Mouse (Mus musculus): ENCODE data around the gene Hjurp.
A peak's percentile ranks its signal among the peaks of the same experiment; 100 is the strongest.

Gene Hjurp

DNA sequence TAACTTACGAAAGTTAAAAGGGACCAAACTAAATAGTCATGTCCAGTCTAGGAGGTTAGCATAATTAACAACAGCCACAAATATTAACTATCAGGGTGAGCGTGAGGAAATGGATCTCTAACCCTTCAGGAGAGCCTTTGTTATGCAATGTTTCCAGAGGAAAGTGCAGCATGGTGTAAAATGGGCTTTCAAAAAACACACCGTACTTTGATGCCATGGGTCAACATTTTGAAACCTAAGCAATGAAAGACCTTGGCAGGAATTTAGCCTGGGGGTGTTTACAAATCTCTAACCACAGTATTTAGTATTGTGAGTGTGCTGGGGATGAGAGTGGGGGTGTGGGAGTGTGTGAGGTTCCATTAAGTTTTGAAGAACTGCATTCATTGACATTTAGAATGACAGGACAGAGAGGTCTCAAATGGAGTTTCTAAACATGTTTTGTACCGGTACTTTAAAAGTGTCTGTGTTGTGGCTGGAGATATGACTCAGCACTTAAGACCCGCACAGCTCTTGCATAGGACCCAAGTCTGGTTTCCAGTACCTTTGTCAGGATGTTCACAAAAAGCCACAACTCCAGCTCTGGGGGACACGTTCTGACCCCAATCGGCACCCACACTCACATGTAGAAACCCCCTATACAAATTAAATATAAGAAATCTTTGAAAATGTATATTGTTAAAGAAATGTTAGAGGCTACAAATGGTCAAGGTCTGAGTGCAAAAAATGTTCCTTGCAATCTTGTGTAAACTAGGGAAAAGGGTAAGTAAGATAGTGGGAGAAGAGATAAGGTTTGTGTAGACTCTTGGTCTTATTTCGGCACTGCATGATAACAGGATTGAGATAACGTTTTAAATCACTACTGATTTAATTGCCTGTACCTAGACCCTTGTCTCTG is 1.9 kb upstream of the Hjurp start:
- DNase-seq, result no peak

- DNase-seq, result peak; percentile 12
Observed at GRCm38 (mm10) chr1:88277818-88278511, 532 bp upstream of the Hjurp start.

- no peak for DNase-seq
Observed at GRCm38 (mm10) chr1:88276524-88277097, 822 bp downstream of the Hjurp start.

DNA sequence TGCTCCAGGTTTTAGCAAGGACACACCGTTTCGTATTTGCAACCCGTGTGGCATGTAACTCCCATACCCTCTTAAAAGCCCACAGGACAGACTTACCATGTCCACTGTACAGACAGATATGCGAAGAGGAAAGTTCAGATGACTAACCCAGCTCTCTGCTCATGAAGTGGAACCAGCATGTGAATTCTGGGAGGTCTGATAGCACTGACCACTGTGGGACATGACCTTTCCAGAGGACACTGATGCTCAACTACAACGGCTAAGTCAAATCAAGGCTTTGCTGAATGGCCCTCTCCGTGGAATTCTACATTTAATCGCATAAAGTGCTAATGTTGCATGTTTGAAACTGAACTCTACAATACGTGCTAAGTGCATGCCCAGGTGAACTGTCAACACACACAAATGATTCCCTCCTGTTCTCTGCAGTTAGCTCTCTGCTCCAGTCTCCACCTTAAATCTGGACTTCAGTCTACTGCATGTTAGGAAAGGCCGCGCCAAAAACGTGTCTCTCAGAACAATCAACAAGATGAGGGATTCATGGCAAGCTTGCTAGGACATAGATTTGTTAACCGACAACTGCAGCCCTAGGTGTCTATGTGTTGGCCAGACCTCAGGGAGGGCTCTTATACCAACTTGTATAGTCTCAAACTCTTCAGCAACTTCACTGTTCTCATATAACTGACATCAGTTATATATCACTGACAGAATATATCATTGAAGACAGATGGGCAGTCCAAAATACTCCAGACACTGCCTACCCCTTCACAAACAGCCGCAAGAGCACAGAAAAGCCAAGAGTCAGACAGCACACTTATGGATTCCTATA is 1.5 kb downstream of the Hjurp start:
- DNase-seq, result no peak

- no peak for DNase-seq
Observed at GRCm38 (mm10) chr1:88275078-88275680, 2.3 kb downstream of the Hjurp start.

- DNase-seq, result peak; percentile 4
Observed at GRCm38 (mm10) chr1:88274371-88275077, 2.9 kb downstream of the Hjurp start.

DNA sequence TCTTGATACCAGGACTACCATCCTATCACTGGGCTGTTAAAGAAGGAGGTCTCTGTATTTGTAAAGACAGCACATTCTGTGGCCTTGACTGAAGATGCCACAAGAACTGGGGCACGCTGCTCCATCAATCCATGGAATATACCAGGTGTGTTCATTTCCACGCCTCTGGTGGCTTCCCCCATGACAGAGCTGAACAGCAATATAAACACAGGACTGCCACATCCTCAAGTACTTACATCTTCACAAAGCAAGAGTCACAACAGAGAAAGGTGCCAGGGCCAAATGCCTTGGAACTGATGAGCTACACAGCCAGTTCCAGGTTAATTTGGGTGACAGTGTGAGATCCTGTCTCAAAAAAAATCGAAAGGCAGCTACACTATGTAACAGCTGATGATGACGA is 3.6 kb downstream of the Hjurp start:
- DNase-seq, result peak; percentile 3

DNA sequence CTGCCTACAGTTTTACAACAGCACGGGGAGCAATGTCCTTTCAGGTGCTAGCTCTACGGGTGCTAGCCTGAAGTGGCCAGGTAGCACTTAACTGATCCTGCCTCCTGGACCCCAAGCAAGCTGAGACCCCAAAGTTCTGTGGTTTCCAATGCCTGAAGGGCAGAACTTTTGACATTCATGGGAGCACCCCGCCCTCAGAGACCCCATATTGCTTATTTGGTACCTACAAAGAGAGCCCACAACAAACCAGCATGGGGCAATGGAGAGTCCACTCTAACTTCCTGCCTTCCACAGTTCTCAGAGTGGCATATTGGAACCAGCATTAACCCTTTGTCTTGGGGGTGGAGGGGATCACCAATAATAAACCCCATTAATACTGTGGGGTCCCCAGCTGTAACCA is 4.1 kb downstream of the Hjurp start:
- peak; percentile 5 for DNase-seq

DNA sequence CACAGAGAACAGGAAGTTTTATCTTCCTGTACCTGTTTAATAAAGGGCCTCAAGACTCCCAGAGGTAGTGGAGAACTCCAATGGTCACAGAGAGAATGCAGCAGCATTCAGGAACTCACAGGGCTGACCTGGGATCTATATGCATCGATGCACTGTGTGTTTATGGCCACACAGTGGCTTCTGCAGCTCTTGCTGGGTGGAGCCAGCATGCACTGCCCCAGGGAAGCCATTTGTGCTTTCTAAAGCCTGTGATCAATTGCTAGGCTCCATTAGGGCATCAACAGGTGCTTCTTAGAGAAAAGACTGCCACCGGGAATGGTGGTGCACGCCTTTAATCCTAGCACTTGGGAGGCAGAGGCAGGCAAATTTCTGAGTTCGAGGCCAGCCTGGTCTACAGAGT is 4.6 kb downstream of the Hjurp start:
- peak; percentile 5 for DNase-seq

- no peak for DNase-seq
Observed at GRCm38 (mm10) chr1:88269539-88270309, 7.7 kb downstream of the Hjurp start.

GRCm38 (mm10) chr1:88268070-88268469 is 9.4 kb downstream of the Hjurp start:
- DNase-seq, result no peak

DNA sequence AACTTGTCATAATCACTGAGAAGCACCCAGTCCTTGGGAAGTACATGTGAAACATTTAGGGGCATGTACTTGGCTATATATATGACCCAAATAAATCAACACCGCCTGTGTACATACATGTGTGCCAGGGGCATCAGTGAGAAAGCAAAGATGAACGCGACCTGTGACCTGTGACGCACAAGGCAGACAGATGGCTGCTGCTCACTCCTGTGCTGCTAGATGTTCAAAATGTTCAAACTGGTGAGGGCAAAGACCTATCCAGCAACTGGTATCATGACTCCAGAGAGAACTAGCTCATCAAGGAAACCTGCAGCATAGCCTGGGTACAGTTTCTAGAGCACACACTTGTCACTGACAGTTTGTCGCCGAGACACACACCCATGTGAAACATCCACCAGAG is 9.9 kb downstream of the Hjurp start:
- no peak for DNase-seq

DNA sequence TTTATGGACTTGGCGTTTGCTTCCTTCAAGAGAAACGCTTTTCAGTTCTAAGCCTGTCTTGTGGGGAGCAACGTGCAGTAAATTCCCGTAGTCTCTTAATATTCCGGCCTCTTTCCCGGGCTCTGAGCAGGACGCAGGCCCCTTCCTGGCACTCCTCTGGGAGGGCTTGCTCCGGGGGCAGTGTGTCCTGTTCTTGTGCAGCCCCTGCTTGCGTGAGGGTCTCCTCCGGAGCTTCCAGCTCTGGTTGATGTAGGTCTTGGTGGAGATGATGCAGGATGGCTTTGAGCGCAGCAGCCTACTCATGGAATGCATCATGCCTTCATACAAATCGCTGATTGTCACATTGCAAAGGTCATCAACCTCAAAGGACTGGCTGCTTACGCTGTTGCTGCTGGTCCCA is 11.3 kb downstream of the Hjurp start:
- no peak for DNase-seq

GRCm38 (mm10) chr1:88264869-88265240 is 12.6 kb downstream of the Hjurp start:
- no peak for DNase-seq

DNA sequence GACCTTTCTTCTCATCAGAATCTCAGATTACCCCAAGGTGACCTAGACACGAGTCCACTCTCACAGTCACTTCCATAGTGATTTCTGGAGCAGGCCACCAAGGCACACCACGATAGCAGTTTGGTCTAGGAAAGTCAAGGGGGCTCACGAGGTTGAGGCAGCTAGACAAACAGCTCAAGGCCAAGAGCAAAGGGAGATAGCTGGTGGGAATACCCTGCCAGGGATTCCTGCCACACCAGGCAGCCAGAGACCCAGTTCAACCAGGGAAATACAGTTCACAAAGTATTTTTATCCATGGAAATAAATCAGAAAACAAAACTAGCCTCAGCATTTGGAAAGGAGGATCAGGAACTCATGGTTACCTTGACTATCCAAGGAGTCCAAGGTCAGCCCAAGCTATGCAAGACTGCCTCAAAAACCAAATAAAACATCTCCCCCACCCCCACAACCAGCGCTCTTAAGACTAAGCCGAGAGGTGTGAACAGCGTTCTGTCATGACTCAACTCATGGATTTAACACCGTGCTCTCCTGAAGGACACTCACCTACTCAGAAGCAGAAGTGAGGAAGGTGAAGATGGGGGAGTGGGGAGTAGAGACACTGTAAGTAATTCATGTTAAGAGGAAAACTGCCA is 13.1 kb downstream of the Hjurp start:
- DNase-seq, result no peak

DNA sequence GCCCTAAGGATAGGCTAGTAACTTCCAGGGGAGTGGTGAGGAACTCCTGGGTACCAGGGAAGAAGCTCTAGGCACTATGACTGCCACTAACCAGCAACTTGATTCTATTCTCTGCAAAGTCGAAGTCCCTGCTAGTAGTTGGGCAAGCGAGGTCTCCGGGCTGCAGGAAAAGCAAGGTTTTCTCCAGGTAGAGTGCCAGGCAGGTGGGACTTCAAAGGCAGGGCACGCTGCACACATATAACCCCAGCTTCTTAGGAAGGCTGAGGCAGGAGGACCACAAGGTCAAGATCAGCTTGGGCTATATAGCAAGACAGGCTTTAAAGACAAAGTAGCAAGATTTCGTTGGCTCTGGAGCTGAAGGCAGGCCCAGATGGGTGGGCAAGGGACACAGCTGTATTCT is 13.7 kb downstream of the Hjurp start:
- DNase-seq, result no peak

DNA sequence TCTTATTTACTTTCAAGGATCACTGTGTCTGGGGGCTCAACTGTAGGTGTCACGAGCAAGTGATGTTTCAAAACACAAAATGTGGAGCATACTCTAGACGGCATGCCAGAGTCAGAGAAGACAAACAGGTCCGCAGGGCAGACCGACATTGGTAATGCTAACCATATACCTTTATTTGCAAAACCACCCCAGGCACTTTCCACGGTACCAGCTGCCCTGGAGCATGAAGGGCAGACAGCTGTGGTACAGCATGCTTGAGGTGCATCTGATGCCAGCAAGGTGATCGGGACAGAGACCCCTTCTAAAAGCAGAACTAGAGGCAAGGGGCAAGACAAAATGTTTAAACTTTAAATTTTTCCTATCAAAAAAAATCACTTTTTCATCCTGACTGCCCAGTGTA is 14.5 kb downstream of the Hjurp start:
- DNase-seq, result no peak

DNA sequence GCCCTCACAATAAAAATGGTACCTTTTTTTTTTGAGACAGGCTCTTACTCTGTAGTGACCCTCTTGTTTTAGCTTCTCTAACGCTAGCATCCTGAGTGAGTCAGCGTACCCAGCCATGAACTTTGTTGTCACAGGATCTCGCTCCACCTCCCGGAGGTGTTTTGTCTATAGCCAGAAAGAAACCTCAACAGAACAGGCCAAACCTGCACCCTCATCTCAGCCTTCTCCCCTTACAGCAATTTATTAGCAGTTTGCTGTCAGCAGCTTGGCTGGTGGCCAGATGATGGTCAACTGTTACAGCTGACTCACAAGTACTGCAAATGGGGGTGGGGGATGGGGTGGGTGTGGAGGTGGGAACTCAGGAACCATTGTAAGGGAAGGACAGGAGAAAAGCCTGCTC is 15.2 kb downstream of the Hjurp start:
- DNase-seq, result no peak

GRCm38 (mm10) chr1:88261706-88262105 is 15.7 kb downstream of the Hjurp start:
- DNase-seq, result no peak

DNA sequence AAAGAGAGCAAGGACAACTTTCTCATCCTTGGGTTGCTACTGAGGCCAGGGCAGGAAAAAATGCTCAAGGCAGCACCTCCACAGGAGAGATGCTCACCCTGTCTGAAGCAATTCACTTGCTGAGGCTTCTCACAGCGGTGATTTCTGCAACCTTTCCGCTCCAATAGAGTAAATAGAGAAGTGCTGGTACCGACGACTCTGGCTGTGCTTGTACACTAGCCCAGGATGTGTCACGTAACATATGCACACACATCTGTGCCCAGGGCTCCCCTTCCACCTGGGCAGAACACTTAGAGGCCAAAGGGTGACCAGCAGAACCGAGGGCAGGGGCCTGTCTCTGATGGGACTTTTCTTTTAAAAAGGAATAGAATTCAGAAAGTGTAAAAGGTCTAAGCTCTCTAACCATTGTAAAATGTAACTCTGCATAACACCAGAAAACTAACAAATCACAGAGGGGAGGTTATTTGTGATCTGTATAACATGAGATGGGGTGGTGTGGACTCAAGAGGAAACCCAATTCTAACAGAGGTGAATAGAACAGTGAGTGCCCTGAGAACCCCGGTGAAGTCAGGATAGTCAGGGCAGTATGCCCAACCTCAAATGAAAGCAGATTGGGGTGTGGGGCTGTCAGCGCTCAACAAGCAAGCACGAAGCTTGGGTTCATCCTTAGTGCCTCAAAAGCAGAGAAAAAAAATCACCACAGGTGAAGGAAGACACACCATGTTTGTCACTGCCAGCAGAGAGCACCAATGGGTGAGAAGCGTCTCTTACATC is 16.6 kb downstream of the Hjurp start:
- no peak for DNase-seq
